Mouse (Mus musculus) brain, embryonic 18.5 days (tissue): Measurements from ENCODE around the gene Gm8297.
"Not testable (repeated sequence)": the region's sequence is repeated elsewhere in the genome, so short reads cannot be mapped to it uniquely, and the experiment has no call there.

ENCODE experiments used
- DNase-seq: peaks from one replicate; pipeline ENCODE4 v3.0.0-alpha.2; 2012; ENCODE audit warnings: low read depth, low spot score

Gm8297 gene

GRCm38 (mm10) chr14:4983635-4984034, at the start of gene Gm8297:
Gm8297 (plus strand) TSS chr14:4983935.
- not testable (repeated sequence) for DNase-seq

GRCm38 (mm10) chr14:5015591-5015990, 31.9 kb downstream of the Gm8297 start, which contains the start of gene Gm3298:
Gm3298 (plus strand) TSS chr14:5015891.
- not testable (repeated sequence) for DNase-seq
